In the genomic region with DNA sequence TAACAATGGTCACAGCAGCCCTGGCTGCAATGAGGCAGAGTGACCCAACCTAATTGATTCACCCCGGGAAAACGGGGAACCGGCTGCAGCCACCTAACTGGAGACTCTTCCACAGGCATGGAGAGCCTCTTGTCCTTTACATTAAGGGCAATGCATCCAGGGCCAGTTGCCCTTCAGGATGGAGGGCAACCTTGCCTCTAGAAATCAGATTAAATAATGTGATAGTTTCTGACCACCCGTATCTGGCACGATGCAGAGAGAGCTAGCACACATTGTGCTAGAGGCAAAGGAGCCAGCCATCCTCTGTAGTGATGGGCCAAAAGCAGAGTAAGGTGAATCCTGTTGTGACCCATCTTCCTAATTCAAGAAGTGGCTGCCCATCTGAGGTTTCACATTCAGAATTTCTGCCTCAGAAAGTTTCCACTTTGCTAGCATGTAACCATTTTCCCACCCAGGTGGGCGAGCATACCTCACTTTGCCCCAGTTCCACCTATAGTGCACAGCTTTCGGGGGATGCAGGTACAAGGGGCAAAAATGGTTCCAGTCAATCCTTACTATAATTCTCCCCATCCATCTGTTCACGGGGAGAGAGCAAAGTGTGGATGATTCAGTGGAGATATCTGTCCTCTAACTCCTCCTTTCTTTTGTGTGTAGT, we compare ENCODE assay signal across 8 mouse cellular contexts. TPM values are rescaled to one million over a fixed set of nuclear protein-coding genes. Genes with fewer than 3 reads are reported as not detected.
DNase-seq lines count a peak whose midpoint lies in the region; ATAC-seq and TF ChIP-seq lines count a peak whose summit lies in the region.

No protein-coding gene starts in this region.

- 23% methylated on average over 8 of the region's 8 CpGs for WGBS in forebrain, embryonic 16.5 days
- 28% methylated on average over 8 of the region's 8 CpGs for WGBS in midbrain, embryonic 11.5 days

- H3K36me3 ChIP-seq in ES-E14 (ENCODE audit: control insufficient read depth, insufficient read depth, low read length, poor library complexity, severe bottlenecking) = no peaks in the 10 kb centered on the region
- H3K36me3 ChIP-seq in forebrain, embryonic 16.5 days (ENCODE audit: control insufficient read depth, insufficient read depth) = no peaks in the 10 kb centered on the region
- H3K36me3 ChIP-seq in midbrain, embryonic 11.5 days (ENCODE audit: control insufficient read depth, insufficient read depth, low read length) = no peaks in the 10 kb centered on the region

- in situ Hi-C loops in ES-E14 (cut with MboI; ENCODE audit: low sequenced_read_pairs in 2 of 2, unreplicated experiment in 2 of 2) = no loop called here

- intact Hi-C loops in heart, postnatal 25 days (cut with DNase I) = no loop called here

- no peaks in the 10 kb centered on the region for H3K9me3 ChIP-seq in ES-E14 (ENCODE audit: control insufficient read depth, insufficient read depth, low read depth, low read length)
- no peaks in the 10 kb centered on the region for H3K9me3 ChIP-seq in forebrain, embryonic 16.5 days (ENCODE audit: control insufficient read depth, low read length)
- no peaks in the 10 kb centered on the region for H3K9me3 ChIP-seq in midbrain, embryonic 11.5 days (ENCODE audit: control insufficient read depth, low read length)

- H3K27ac ChIP-seq in ES-E14 (ENCODE audit: insufficient read depth, low read depth, low read length, poor library complexity, severe bottlenecking) = no peak overlapping the region
- peak overlapping the region; percentile 88; the same call in 1 of the 2 replicates for H3K27ac ChIP-seq in forebrain, embryonic 16.5 days (ENCODE audit: low read length)
- no peak overlapping the region for H3K27ac ChIP-seq in midbrain, embryonic 11.5 days (ENCODE audit: low read depth, low read length)

- DNase-seq in heart, adult 11 months = peak; percentile 79
- no peak for DNase-seq in heart, postnatal 25 days (ENCODE audit: low spot score)
- no peak for DNase-seq in ES-E14 (ENCODE audit: low read depth, low spot score)
- no peak for DNase-seq in midbrain, embryonic 11.5 days (ENCODE audit: low spot score, missing footprints)
- DNase-seq in ovary, postnatal 10 days (ENCODE audit: low spot score) = no peak
- no peak for DNase-seq in ovary, postnatal 36 days (ENCODE audit: low spot score)
- DNase-seq in right cerebral cortex, postnatal 4 days = no peak

- ATAC-seq in forebrain, embryonic 16.5 days = no peak
- ATAC-seq in midbrain, embryonic 11.5 days (ENCODE audit: low FRiP score) = no peak

- peaks cover 0 to 2% of the 10 kb centered on the region in 2 experiments; a peak in 1 of 4 replicates for H3K4me1 ChIP-seq in ES-E14 (ENCODE audit: control insufficient read depth in 2 of 2, insufficient read depth in 2 of 2, low read length in 2 of 2, poor library complexity in 1 of 2)
- peaks cover 21% of the 10 kb centered on the region for H3K4me1 ChIP-seq in forebrain, embryonic 16.5 days (replicated peaks; ENCODE audit: control insufficient read depth, insufficient read depth, low read length)
- peaks cover 16% of the 10 kb centered on the region for H3K4me1 ChIP-seq in midbrain, embryonic 11.5 days (ENCODE audit: control insufficient read depth, insufficient read depth, low read length)

- peak overlapping the region; percentile 76 to 79 for H3K4me3 ChIP-seq in ES-E14 (ENCODE audit: insufficient read depth in 1 of 2, low read depth in 1 of 2, low read length in 2 of 2, poor library complexity in 1 of 2, severe bottlenecking in 1 of 2)
- peak overlapping the region; percentile 86 for H3K4me3 ChIP-seq in forebrain, embryonic 16.5 days (replicated peaks; ENCODE audit: low read length)
- H3K4me3 ChIP-seq in midbrain, embryonic 11.5 days (ENCODE audit: low read depth, low read length) = peak overlapping the region; percentile 66

- 0 out of 2 replicates have a peak overlapping the region, but pooled peaks have one; percentile 15 for H3K9ac ChIP-seq in ES-E14 (ENCODE audit: insufficient read depth, low read depth, low read length, poor library complexity, severe bottlenecking)
- H3K9ac ChIP-seq in forebrain, embryonic 16.5 days (replicated peaks; ENCODE audit: low read depth, low read length) = peak overlapping the region; percentile 89
- H3K9ac ChIP-seq in midbrain, embryonic 11.5 days (ENCODE audit: low read length) = peak overlapping the region; percentile 78

- peak overlapping the region; percentile 81 for H3K4me2 ChIP-seq in forebrain, embryonic 16.5 days (ENCODE audit: low read length)
- peak overlapping the region; percentile 90 for H3K4me2 ChIP-seq in midbrain, embryonic 11.5 days

- no peaks in the 10 kb centered on the region for H3K27me3 ChIP-seq in forebrain, embryonic 16.5 days (replicated peaks; ENCODE audit: control insufficient read depth, insufficient read depth, low read length)
- H3K27me3 ChIP-seq in midbrain, embryonic 11.5 days (ENCODE audit: control insufficient read depth, insufficient read depth, low read length) = no peaks in the 10 kb centered on the region

TF ChIP-seq in ES-E14, 5 proteins besides CTCF, POLR2A, EP300 and RAD21:
- TF ChIP-seq CHD2 (IDR thresholded peaks at IDR 0.05; ENCODE audit: low read depth, low read length) = no peak

RNA-seq across cellular contexts. Expression of gene Tmtc4, which starts 1.9 kb away (rescaled TPM):
- total RNA-seq in heart, postnatal 25 days (2021) = 10 to 100 TPM in 1 of 2 experiments, 1 to 10 TPM in 1; 9.6 to 15.2 TPM
- total RNA-seq in ES-E14 (2012; rRNA removed) = 9.6 and 18.3 TPM in 2 replicates
- polyA plus RNA-seq in forebrain, embryonic 16.5 days (2015; fragmentation: Nextera tagmentation; extraction: Ambion mirVana) = 40.3 and 42.1 TPM in 2 replicates
- 39.8 and 41.6 TPM in 2 replicates for polyA plus RNA-seq in midbrain, embryonic 11.5 days (2014; fragmentation: Nextera tagmentation; extraction: Ambion mirVana)

Comparison
In these comparisons a context has a peak if more than half of its experiments do, and no peak if none do; other contexts are left out.
1. H3K9ac ChIP-seq: peak in every context shown above with its lines; median percentile 89 in forebrain, embryonic 16.5 days; 78 in midbrain, embryonic 11.5 days; 15 in ES-E14.